Mouse (Mus musculus) cerebellum, adult 2 months (tissue): ENCODE results near the gene Ppil6. TPM values are rescaled to one million over a fixed set of nuclear protein-coding genes. Genes with fewer than 3 reads are reported as not detected.

Experiments used
- DNase-seq, 2 experiments: peaks; one replicate each; pipeline ENCODE4 v3.0.0; 2021
- H3K27ac ChIP-seq: fragments of 200-500 bp; 2 replicates; pipeline ENCODE4 v1.5.1; 2012; ENCODE audit warnings: low read length, control low read depth, inconsistent platforms; ENCODE audit not compliant: insufficient read depth
- H3K27me3 ChIP-seq: fragments of 200-500 bp; 2 replicates; pipeline ENCODE4 v1.6.1; 2012; ENCODE audit warnings: inconsistent platforms, mild to moderate bottlenecking, low read length, moderate library complexity; ENCODE audit not compliant: control insufficient read depth, insufficient read depth
- H3K4me1 ChIP-seq: fragments of 200-500 bp; 2 replicates; pipeline ENCODE4 v1.6.1; 2011; ENCODE audit warnings: low read length; ENCODE audit not compliant: control insufficient read depth, insufficient read depth
- H3K4me3 ChIP-seq: fragments of 200-500 bp; replicated peaks from 2 replicates; pipeline ENCODE3; 2011; ENCODE audit warnings: mild to moderate bottlenecking, low read depth, low read length, control low read depth; ENCODE audit not compliant: insufficient read depth
- CTCF ChIP-seq: fragments of 200-500 bp; IDR thresholded peaks from 2 replicates; pipeline ENCODE4 v1.5.1; 2011; ENCODE audit warnings: low read depth, mild to moderate bottlenecking, control low read depth, low read length, moderate library complexity, borderline replicate concordance; ENCODE audit not compliant: insufficient read depth
- POLR2A ChIP-seq: fragments of 200-500 bp; IDR thresholded peaks from 2 replicates; pipeline ENCODE4 v1.6.1; 2011; ENCODE audit warnings: low read length, control low read depth, borderline replicate concordance; ENCODE audit not compliant: insufficient read depth
- WGBS: fragments of 180-500 bp; shearing (Covaris S2); methylation state at CpG from one replicate; pipeline ENCODE4 v1.1.7; 2018; 5-methylcytosine and 5-hydroxymethylcytosine counted together
- polyA plus RNA-seq: library from polyadenylated mRNA; depleted of rRNA; stranded (reverse); fragments of >200 nt; gene quantifications from 2 replicates; pipeline ENCODE4 v1.2.3, GENCODE M21; 2012

Ppil6 gene
- polyA plus RNA-seq, 1 experiment: 3.5 TPM

GRCm38 (mm10) chr10:41482446-41482845 is 7.8 kb upstream of the Ppil6 start:
- no peaks in the 10 kb centered on the region for H3K27me3 ChIP-seq
- peak; percentile 39 to 44 for DNase-seq
- H3K4me1 ChIP-seq: peaks cover 18% of the 10 kb centered on the region
- 13% methylated on average over 7 of the region's 7 CpGs for WGBS
- TF ChIP-seq POLR2A (no peak), CTCF (no peak)
- H3K27ac ChIP-seq: no peak overlapping the region
- H3K4me3 ChIP-seq: no peak overlapping the region

DNA sequence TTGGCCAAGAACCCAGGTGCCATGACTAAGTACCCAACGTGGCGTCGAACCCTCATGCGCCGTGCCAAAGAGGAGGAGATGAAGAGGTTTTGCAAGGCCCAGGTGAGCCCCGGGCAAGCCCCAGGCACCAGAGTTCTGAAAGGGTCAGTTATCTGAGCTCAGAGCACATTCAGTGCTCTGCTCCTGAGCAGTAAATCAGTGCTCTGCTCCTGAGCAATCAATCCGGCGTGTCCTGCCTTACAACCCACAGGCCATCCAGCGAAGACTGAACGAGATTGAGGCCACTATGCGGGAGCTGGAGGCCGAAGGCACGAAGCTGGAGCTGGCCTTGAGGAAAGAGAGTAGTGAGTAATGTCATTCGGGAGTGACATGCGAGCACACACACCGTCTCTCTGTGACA is 4.5 kb upstream of the Ppil6 start:
- no peak overlapping the region for H3K4me3 ChIP-seq
- no peak overlapping the region for H3K27ac ChIP-seq
- WGBS: 91% methylated on average over 16 of the region's 16 CpGs
- H3K4me1 ChIP-seq: peaks cover 18% of the 10 kb centered on the region
- DNase-seq: no peak
- no peaks in the 10 kb centered on the region for H3K27me3 ChIP-seq
- TF ChIP-seq CTCF (no peak), POLR2A (no peak)

DNA sequence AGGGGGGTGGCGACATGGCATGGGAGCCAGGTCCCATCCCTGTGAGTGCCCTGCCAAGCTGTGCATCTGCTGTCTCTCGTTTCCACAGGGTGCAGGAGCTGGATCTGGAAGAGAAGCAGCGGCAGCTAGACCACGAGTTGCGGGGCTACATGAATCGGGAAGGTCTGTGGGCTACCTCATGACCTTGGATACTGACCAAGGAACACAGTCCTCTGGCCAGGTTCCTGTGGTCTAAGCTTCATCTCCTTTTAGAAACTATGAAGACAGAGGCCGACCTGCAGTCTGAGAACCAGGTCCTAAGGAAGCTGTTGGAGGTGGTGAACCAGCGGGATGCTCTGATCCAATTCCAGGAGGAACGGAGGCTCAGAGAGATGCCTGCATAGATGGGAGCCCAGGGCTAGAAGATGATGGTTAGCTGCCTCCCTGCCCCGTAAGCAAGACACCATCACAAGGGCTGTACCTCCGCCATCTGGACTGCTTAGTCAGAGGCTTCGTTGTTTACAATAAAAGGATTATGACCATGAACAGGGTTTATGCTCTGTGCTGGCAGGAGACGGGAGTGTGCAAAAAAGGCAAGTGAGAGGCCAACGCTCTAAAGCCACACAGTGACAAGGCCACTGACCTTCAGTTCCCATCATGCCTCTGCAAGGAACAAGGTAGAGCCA is 3.6 kb upstream of the Ppil6 start:
- no peak overlapping the region for H3K27ac ChIP-seq
- WGBS: 34% methylated on average over 14 of the region's 14 CpGs
- peaks cover 18% of the 10 kb centered on the region for H3K4me1 ChIP-seq
- TF ChIP-seq CTCF (no peak), POLR2A (no peak)
- H3K4me3 ChIP-seq: no peak overlapping the region
- peak in 1 of 2 experiments; percentile 31 for DNase-seq
- no peaks in the 10 kb centered on the region for H3K27me3 ChIP-seq

DNA sequence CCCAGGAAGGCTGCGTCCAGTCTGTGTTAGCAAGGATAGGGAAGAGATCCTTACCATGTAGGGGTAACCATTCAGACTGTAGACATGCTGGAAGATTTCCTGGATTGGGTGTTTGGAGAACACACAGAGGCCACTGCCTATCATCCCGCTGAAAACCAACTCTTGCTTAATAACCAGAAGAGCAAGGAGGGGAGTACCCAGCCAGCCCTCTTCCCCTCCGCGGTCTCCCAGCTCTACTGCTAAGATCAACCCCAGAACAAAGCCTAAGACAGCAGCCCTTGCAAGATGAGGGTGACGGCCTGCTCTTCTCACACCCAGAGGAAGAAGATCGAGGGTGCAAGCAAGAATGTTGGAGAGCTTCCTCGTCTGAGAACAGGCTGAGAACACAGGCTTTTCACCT is 1.4 kb upstream of the Ppil6 start:
- Histone ChIP-seq H3K4me1 (peaks cover 7% of the 10 kb centered on the region), H3K27ac (no peak overlapping the region), H3K4me3 (no peak overlapping the region), H3K27me3 (no peaks in the 10 kb centered on the region)
- no peak for DNase-seq
- WGBS: 52% methylated on average over 7 of the region's 7 CpGs
- no peak for TF ChIP-seq CTCF
- no peak for TF ChIP-seq POLR2A

- H3K4me1 ChIP-seq: peaks cover 7% of the 10 kb centered on the region
These were observed 945 bp upstream of the Ppil6 start for GRCm38 (mm10) chr10:41489294-41489693.

DNA sequence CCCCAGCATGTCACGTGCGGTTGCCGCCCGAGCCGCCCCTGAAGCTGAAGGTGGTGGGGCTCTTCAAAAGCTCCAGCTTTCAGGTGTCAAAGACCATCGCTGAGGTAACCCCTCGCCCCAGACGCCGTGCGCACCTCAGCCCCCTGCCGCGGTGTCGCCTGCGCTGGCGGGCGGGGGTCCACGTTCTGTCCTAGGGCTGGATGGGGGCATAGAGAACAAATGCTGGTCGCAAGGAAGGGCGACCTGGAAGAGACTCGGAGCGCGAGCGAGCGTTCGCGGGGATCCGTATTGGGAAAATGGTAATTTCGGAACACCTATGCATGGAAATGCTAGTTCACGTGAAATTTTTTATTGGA is 257 bp downstream of the Ppil6 start:
- WGBS: under 1% methylated on average over 29 of the region's 29 CpGs

More at GRCm38 (mm10) chr10:41489294-41489693, 945 bp upstream of the Ppil6 start:
- no peak for DNase-seq
- no peak for TF ChIP-seq CTCF
- no peak for TF ChIP-seq POLR2A
- Histone ChIP-seq H3K4me3 (no peak overlapping the region), H3K27me3 (no peaks in the 10 kb centered on the region), H3K27ac (no peak overlapping the region)
- 57% methylated on average over 8 of the region's 8 CpGs for WGBS

DNA sequence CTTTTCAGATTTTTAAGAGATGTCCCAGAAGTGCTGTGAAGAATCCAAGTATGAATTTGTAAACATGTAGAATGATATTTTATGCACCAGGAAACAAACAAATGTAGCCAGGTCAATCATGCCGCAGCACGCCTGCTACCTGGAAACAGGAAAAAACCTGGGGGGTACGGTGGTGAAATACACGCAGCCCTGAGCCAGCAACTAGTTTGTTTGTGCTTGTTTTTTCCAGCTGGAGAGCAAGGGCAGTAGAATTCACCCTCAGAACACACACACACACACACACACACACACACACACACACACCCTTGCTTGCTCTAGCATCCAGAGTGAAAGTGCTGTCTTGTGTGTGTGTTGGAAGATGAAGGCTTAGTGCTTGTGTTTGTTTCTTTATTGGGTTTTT is 872 bp downstream of the Ppil6 start:
- Histone ChIP-seq H3K4me1 (peaks cover 7% of the 10 kb centered on the region), H3K27me3 (no peaks in the 10 kb centered on the region), H3K27ac (no peak overlapping the region), H3K4me3 (peak overlapping the region; percentile 9)
- no peak for DNase-seq
- 19% methylated on average over 4 of the region's 4 CpGs for WGBS
- TF ChIP-seq POLR2A (no peak), CTCF (no peak)

More for the DNA sequence above, 257 bp downstream of the Ppil6 start:
- peak overlapping the region; percentile 77 for H3K4me3 ChIP-seq
- no peaks in the 10 kb centered on the region for H3K27me3 ChIP-seq
- peak overlapping the region; percentile 20; the same call in 1 of the 2 replicates for H3K27ac ChIP-seq
- no peak for DNase-seq
- TF ChIP-seq CTCF (no peak), POLR2A (no peak)
- peaks cover 7% of the 10 kb centered on the region for H3K4me1 ChIP-seq

DNA sequence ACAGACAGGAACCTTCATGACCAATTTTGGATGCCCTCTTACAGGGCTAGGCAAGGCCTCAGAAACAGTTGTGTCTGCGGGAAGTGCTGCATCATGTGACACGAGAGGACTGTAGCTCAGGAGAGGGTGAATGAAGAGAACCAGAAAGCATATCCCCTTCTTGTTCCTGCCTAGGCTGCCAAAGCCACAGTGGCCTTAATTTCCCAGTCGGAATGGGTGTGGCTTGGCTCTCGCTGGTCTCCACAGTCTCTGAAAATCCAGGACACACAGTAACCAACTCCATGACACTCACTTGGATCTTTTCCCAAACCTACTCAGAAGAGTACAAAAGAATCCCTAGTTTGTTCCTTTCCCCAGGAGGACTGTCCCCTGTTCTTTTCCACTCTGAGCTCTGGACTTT is 10.7 kb downstream of the Ppil6 start:
- DNase-seq: peak in 1 of 2 experiments; percentile 49
- TF ChIP-seq POLR2A (no peak), CTCF (no peak)
- WGBS: 22% methylated on average over 4 of the region's 4 CpGs
- Histone ChIP-seq H3K4me1 (no peaks in the 10 kb centered on the region), H3K27ac (no peak overlapping the region), H3K4me3 (no peak overlapping the region), H3K27me3 (no peaks in the 10 kb centered on the region)

DNA sequence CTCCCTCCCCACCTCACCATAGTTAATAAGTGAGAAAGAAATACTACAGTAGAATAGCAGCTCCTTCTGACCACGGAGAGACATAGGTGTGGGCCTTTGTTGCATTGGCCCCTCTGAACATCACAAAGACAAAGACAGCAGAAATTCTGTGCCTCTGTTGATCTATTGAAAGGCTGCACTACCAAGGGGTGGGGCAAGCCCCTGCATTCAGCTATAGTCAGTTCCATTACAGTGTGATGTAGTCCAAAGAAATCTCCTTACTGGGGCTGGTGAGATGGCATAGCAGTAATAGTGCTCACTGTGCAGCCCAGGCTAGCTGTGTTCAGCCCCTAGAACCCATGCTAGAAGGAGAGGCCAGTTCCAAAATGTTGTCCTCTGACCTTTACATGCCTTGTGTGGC is 14.8 kb downstream of the Ppil6 start:
- H3K4me3 ChIP-seq: no peak overlapping the region
- H3K4me1 ChIP-seq: no peaks in the 10 kb centered on the region
- no peak for DNase-seq
- no peaks in the 10 kb centered on the region for H3K27me3 ChIP-seq
- H3K27ac ChIP-seq: no peak overlapping the region
- no peak for TF ChIP-seq POLR2A
- no peak for TF ChIP-seq CTCF
- 69% methylated on average over 1 of the region's 1 CpGs for WGBS
